Mouse (Mus musculus) lung, postnatal 0 days (tissue): ENCODE measurements around the gene Erich2.

Source experiments
- CTCF ChIP-seq: IDR thresholded peaks from 2 replicates; pipeline ENCODE4 v1.5.1; 2016; ENCODE audit warnings: antibody characterized with exemption, mild to moderate bottlenecking
- EP300 ChIP-seq: IDR thresholded peaks from 2 replicates; pipeline ENCODE4 v1.6.1; 2016; ENCODE audit warnings: antibody characterized with exemption, mild to moderate bottlenecking, control low read depth

- TF ChIP-seq CTCF (no peak), EP300 (no peak)
These were observed at the start of gene Erich2 for GRCm38 (mm10) chr2:70508496-70508895.
